Mouse (Mus musculus) heart, embryonic 15.5 days (tissue): Measurements from ENCODE around the gene Brd2. TPM values are rescaled to one million over a fixed set of nuclear protein-coding genes. Genes with fewer than 3 reads are reported as not detected.

Experiments
- ATAC-seq: fragments of 200-750 bp; cut with Nextera tagmentation; replicated peaks from 2 replicates; pipeline ENCODE4 v1.8.0; 2017; ENCODE audit warnings: low read depth, moderate TSS enrichment; ENCODE audit not compliant: insufficient number of reproducible peaks, insufficient read depth, low FRiP score
- H3K27ac ChIP-seq: fragments of 300-500 bp; sonication (generic); 2 replicates; pipeline ENCODE4 v1.5.1; 2015; ENCODE audit warnings: mild to moderate bottlenecking, inconsistent platforms
- H3K27me3 ChIP-seq: fragments of 300-500 bp; sonication (generic); 2 replicates; pipeline ENCODE4 v1.6.1; 2015; ENCODE audit warnings: inconsistent platforms
- H3K36me3 ChIP-seq: fragments of 300-500 bp; sonication (generic); 2 replicates; pipeline ENCODE4 v1.6.1; 2015; ENCODE audit warnings: mild to moderate bottlenecking, inconsistent platforms
- H3K4me1 ChIP-seq: fragments of 300-500 bp; sonication (generic); replicated peaks from 2 replicates; pipeline ENCODE4 v1.6.1; 2015; ENCODE audit warnings: inconsistent platforms
- H3K4me2 ChIP-seq: fragments of 300-500 bp; sonication (generic); 2 replicates; pipeline ENCODE4 v1.6.1; 2015; ENCODE audit warnings: inconsistent platforms, mild to moderate bottlenecking, moderate library complexity
- H3K4me3 ChIP-seq: fragments of 300-500 bp; sonication (generic); 2 replicates; pipeline ENCODE4 v1.5.1; 2015; ENCODE audit warnings: mild to moderate bottlenecking, inconsistent platforms
- H3K9ac ChIP-seq: fragments of 300-500 bp; sonication (generic); 2 replicates; pipeline ENCODE4 v1.6.1; 2015; ENCODE audit warnings: mild to moderate bottlenecking, inconsistent platforms
- H3K9me3 ChIP-seq: fragments of 300-500 bp; sonication (generic); replicated peaks from 2 replicates; pipeline ENCODE4 v1.6.1; 2016; ENCODE audit warnings: inconsistent platforms
- WGBS: fragments of 180-500 bp; shearing (Covaris S2); methylation state at CpG from one replicate; pipeline ENCODE4 v1.1.7; 2015; ENCODE audit warnings: mixed read lengths; 5-methylcytosine and 5-hydroxymethylcytosine counted together
- polyA plus RNA-seq: library from polyadenylated mRNA; unstranded; fragments of >200 nt; fragmentation: Nextera tagmentation; extraction: Ambion mirVana; gene quantifications from 2 replicates; pipeline ENCODE4 v1.2.1, GENCODE M21; 2015

The Brd2 gene
- polyA plus RNA-seq, 1 experiment from 2014 or later = 59.0 TPM

GRCm38 (mm10) chr17:34131911-34132310 lies 9.5 kb upstream of the Brd2 start:
- peaks cover 29% of the 10 kb centered on the region for H3K4me1 ChIP-seq
- H3K27me3 ChIP-seq = peaks cover 10% of the 10 kb centered on the region; the same call in 1 of the 2 replicates
- 74% methylated on average over 7 of the region's 7 CpGs for WGBS
- no peak overlapping the region for H3K4me3 ChIP-seq
- H3K4me2 ChIP-seq = no peak overlapping the region
- H3K27ac ChIP-seq = no peak overlapping the region
- no peaks in the 10 kb centered on the region for H3K36me3 ChIP-seq
- no peak overlapping the region for H3K9ac ChIP-seq
- ATAC-seq = no peak
- no peaks in the 10 kb centered on the region for H3K9me3 ChIP-seq

- H3K4me3 ChIP-seq = no peak overlapping the region
- H3K36me3 ChIP-seq = no peaks in the 10 kb centered on the region
- H3K9ac ChIP-seq = no peak overlapping the region
- H3K27me3 ChIP-seq = no peaks in the 10 kb centered on the region
- H3K9me3 ChIP-seq = no peaks in the 10 kb centered on the region
- H3K4me2 ChIP-seq = no peak overlapping the region
- 73% methylated on average over 19 of the region's 19 CpGs for WGBS
- H3K27ac ChIP-seq = no peak overlapping the region
- no peak for ATAC-seq
- peaks cover 31% of the 10 kb centered on the region for H3K4me1 ChIP-seq
These were observed 7.9 kb upstream of the Brd2 start for GRCm38 (mm10) chr17:34130073-34130947.

DNA sequence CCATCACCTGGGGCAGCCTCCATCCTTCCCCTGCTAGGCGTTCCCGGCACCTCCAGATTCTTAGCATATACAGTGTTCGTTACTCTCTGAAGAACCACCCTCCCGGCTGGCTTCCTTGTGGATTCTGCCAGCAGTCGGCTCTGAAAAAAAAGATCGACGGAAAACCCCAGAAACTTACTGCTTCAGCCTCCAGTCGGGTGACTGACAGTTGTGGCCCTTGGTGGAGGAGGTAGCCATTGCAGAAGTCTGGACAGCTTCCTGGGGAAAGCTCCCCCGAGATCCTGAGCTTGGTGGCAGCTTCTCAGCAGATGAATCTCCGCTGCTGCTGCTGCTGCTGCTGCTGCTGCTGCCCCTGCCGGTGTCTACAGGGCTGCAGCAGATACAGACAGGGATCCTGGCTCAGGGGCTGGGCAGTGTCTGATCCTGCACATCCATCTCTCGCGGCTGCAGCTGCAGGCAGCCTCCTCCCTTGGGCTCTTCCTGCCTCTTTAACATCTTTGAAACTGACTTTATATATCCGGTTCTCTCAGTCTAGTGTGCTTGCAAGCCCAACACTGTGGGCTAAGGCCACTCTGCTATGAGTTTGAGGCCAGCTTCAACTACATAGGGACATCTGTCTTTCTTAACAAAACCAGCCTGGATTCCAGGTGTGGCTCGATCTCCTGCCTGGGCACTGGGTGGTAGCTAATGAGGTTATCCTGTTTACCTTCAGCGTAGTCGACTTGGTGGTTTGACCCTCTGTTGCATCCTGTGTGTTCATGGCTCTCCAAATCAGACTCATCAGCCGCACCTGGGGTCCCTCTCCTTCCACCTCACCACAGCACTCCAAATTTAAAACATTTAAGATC lies 6.7 kb upstream of the Brd2 start:
- Histone ChIP-seq H3K27me3 (no peaks in the 10 kb centered on the region), H3K36me3 (no peaks in the 10 kb centered on the region), H3K4me3 (peak overlapping the region; percentile 2; the same call in 1 of the 2 replicates), H3K9ac (no peak overlapping the region), H3K27ac (no peak overlapping the region), H3K9me3 (no peaks in the 10 kb centered on the region), H3K4me1 (peaks cover 39% of the 10 kb centered on the region), H3K4me2 (peak overlapping the region; percentile 27)
- no peak for ATAC-seq
- WGBS = 18% methylated on average over 18 of the region's 18 CpGs

- H3K27ac ChIP-seq = no peak overlapping the region
- H3K4me1 ChIP-seq = peaks cover 47% of the 10 kb centered on the region
- WGBS = 24% methylated on average over 13 of the region's 13 CpGs
- no peaks in the 10 kb centered on the region for H3K9me3 ChIP-seq
- peak overlapping the region; percentile 27; the same call in 1 of the 2 replicates for H3K4me2 ChIP-seq
- no peaks in the 10 kb centered on the region for H3K27me3 ChIP-seq
- peak overlapping the region; percentile 2; the same call in 1 of the 2 replicates for H3K4me3 ChIP-seq
- ATAC-seq = no peak
- no peak overlapping the region for H3K9ac ChIP-seq
- H3K36me3 ChIP-seq = no peaks in the 10 kb centered on the region
These were observed 6.0 kb upstream of the Brd2 start for GRCm38 (mm10) chr17:34128264-34128937.

DNA sequence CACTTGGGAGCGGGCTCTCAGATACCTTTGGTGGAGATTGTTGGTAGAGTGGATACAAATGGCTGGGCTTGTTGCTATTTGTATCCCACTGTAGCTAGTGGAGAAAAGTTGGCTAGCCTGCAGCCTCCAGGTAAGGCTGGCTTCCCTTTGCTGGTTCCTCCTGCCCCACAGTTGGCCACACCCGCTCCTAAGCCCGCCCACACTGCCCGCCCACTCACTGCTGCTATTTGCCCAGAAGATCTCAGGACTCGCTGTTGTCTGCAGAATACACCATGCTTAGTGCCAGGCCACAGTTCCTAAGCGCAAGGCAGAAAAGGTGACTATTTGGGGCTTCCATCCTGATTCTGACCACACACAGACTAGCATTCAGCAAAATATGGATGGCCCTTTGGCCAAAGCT lies 5.0 kb upstream of the Brd2 start:
- no peak for ATAC-seq
- no peak overlapping the region for H3K9ac ChIP-seq
- no peaks in the 10 kb centered on the region for H3K27me3 ChIP-seq
- H3K36me3 ChIP-seq = no peaks in the 10 kb centered on the region
- peaks cover 48% of the 10 kb centered on the region for H3K4me1 ChIP-seq
- no peak overlapping the region for H3K27ac ChIP-seq
- H3K4me3 ChIP-seq = no peak overlapping the region
- 24% methylated on average over 6 of the region's 6 CpGs for WGBS
- H3K9me3 ChIP-seq = no peaks in the 10 kb centered on the region
- no peak overlapping the region for H3K4me2 ChIP-seq

DNA sequence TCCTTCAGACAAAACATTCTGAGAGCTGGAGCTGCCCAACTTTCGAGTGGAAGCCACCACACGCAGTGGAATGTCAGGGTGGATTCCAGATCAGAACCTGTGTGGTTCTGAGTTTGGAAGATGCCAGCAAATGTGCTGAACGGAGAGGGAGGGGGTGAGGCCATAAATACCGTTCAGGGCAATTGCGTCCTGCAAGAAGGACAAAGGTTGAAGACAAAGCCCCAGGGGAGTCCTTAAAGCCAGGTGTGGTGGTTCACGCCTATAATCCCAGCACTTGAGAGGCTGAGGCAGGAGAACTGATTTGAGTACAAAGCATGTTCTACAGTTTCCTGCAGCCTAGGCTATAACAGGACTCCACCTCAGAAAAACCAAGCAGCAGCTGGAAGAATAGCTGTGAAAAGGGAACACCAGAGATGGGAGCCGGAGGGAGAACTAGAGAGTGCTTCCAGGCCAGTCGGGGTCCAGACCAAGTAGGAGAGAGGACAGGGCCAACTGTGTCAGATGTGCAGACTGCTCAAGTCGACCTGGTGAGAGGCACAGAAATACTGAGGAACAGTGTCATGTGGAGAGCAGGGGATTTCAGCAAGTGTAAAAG lies 4.5 kb upstream of the Brd2 start:
- H3K9ac ChIP-seq = no peak overlapping the region
- WGBS = 65% methylated on average over 9 of the region's 9 CpGs
- H3K36me3 ChIP-seq = no peaks in the 10 kb centered on the region

DNA sequence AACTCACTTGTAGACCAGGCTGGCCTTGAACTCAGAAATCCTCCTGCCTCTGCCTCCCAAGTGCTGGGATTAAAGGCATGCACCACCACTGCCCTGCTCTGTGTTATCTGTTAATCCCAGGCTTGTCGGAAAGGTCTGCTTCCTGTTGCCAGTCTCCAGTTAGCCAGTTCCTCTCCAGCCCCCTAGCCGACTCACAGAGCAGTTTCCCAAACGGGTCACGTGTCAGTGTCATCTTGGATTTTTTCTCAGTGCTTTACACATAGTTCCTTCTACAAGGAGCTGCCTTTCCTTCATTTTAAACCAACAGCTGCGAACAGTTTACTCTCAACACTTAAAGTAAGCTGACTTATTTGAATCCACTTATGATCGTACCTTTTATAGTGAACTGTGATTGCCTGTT lies 2.2 kb upstream of the Brd2 start:
- Histone ChIP-seq H3K27me3 (no peaks in the 10 kb centered on the region), H3K27ac (no peak overlapping the region), H3K9ac (no peak overlapping the region), H3K9me3 (no peaks in the 10 kb centered on the region), H3K36me3 (no peaks in the 10 kb centered on the region), H3K4me2 (peak overlapping the region; percentile 84; the same call in 1 of the 2 replicates), H3K4me3 (no peak overlapping the region), H3K4me1 (peaks cover 48% of the 10 kb centered on the region)
- ATAC-seq = no peak
- WGBS = 63% methylated on average over 6 of the region's 6 CpGs

More for the DNA sequence above, 4.5 kb upstream of the Brd2 start:
- no peak overlapping the region for H3K4me2 ChIP-seq
- no peak for ATAC-seq
- H3K27me3 ChIP-seq = no peaks in the 10 kb centered on the region
- peaks cover 48% of the 10 kb centered on the region for H3K4me1 ChIP-seq
- H3K4me3 ChIP-seq = no peak overlapping the region
- H3K9me3 ChIP-seq = no peaks in the 10 kb centered on the region
- H3K27ac ChIP-seq = no peak overlapping the region

DNA sequence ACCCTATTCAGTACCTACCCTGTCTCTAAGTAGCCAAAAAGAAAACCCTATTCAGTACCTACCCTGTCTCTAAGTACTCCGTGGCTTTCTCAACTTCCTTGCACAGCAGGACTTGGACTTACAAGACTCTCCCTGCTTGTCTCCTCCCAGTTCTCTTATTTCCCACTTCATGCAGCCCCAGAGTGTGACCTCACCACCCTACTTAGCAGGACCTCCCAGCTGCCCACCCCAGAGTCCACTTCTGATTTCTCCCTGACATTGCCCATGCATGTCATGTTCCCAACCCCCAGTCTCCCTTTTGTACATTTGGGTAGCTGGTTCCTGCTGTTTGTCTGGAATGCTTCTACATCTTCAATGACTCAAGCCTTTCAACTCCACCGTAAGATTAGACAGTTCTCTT lies 1.1 kb upstream of the Brd2 start:
- Histone ChIP-seq H3K9me3 (no peaks in the 10 kb centered on the region), H3K36me3 (no peaks in the 10 kb centered on the region), H3K4me1 (peaks cover 39% of the 10 kb centered on the region), H3K27ac (peak overlapping the region; percentile 100), H3K4me3 (peak overlapping the region; percentile 82), H3K4me2 (peak overlapping the region; percentile 84), H3K9ac (peak overlapping the region; percentile 96), H3K27me3 (no peaks in the 10 kb centered on the region)
- WGBS = 3% methylated on average over 2 of the region's 2 CpGs
- ATAC-seq = no peak

- Histone ChIP-seq H3K9ac (peak overlapping the region; percentile 96), H3K4me3 (peak overlapping the region; percentile 82), H3K27ac (peak overlapping the region; percentile 100), H3K27me3 (no peaks in the 10 kb centered on the region), H3K36me3 (no peaks in the 10 kb centered on the region), H3K9me3 (no peaks in the 10 kb centered on the region), H3K4me1 (peaks cover 36% of the 10 kb centered on the region), H3K4me2 (peak overlapping the region; percentile 84)
- WGBS = 1% methylated on average over 7 of the region's 7 CpGs
- ATAC-seq = no peak
These were observed 677 bp upstream of the Brd2 start for GRCm38 (mm10) chr17:34123111-34123510.

GRCm38 (mm10) chr17:34121879-34122187 lies 601 bp downstream of the Brd2 start:
- H3K9ac ChIP-seq = peak overlapping the region; percentile 96
- ATAC-seq = no peak
- H3K36me3 ChIP-seq = peaks cover 6% of the 10 kb centered on the region
- 2% methylated on average over 10 of the region's 10 CpGs for WGBS
- H3K27ac ChIP-seq = peak overlapping the region; percentile 100
- peak overlapping the region; percentile 84 for H3K4me2 ChIP-seq
- no peaks in the 10 kb centered on the region for H3K27me3 ChIP-seq
- H3K4me1 ChIP-seq = peaks cover 29% of the 10 kb centered on the region
- H3K4me3 ChIP-seq = peak overlapping the region; percentile 82
- no peaks in the 10 kb centered on the region for H3K9me3 ChIP-seq
